Mouse (Mus musculus): ENCODE measurements at regions not wholly inside any gene's neighbourhood (a gene's known extent, or its start where the extent isn't known, plus 50 kb on each side); places are given as distances from the start of the nearest gene placed in this dataset.

DNA sequence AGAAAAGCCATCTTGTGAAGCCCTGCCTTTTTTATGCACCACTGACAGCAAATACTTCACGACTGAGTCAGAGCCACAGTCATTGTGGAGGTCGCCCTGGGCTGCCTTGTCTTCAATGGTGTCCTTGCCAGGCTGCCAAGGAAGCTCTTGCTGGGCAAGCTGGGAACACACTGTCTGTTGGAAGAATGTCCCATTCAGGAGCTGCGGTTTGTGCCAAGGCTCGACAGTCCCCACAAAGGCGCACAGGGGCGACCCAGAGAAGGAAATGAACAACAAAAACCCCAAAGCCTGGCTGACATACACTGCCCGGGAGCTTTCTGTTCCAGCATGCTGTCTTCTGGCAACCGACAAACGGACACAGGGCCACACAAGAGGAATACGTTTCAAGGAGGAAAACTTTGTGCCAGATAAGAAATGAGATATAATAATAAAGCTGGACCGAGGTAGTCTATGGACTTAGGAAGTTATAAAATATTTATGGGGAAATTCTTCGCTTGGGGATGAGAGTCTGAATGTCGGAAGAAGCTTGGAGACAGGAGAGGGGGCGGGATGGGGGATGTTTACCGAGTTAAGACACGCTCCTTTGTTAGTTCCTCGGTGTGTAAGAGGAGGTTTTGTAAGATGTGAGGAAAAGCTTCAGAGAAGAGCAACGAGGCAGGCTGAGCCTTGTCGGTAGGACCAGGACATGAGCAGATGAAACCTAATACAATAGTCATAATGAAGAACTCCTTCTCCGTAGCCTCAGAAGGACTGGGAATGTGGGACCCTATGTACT lies 261.5 kb downstream of the Fzd1 start:
- no peak overlapping the region for H3K9ac ChIP-seq (ENCODE audit: low read depth, low read length)
- no peaks in the 10 kb centered on the region for H3K36me3 ChIP-seq (ENCODE audit: control insufficient read depth, insufficient read depth)
- no peak overlapping the region for H3K4me2 ChIP-seq (ENCODE audit: low read depth, low read length)
- H3K4me1 ChIP-seq (ENCODE audit: control insufficient read depth, low read depth, low read length): no peaks in the 10 kb centered on the region
- WGBS (ENCODE audit: insufficient replicate concordance): 8% methylated on average over 20 of the region's 20 CpGs
- no peak overlapping the region for H3K4me3 ChIP-seq (ENCODE audit: low read depth, low read length)
- ATAC-seq (ENCODE audit: low read depth): no peak
- no peaks in the 10 kb centered on the region for H3K9me3 ChIP-seq (replicated peaks; ENCODE audit: control insufficient read depth, low read length)
- H3K27me3 ChIP-seq (ENCODE audit: control insufficient read depth, insufficient read depth, low read depth, low read length): no peaks in the 10 kb centered on the region
- H3K27ac ChIP-seq (ENCODE audit: low read length): no peak overlapping the region

DNA sequence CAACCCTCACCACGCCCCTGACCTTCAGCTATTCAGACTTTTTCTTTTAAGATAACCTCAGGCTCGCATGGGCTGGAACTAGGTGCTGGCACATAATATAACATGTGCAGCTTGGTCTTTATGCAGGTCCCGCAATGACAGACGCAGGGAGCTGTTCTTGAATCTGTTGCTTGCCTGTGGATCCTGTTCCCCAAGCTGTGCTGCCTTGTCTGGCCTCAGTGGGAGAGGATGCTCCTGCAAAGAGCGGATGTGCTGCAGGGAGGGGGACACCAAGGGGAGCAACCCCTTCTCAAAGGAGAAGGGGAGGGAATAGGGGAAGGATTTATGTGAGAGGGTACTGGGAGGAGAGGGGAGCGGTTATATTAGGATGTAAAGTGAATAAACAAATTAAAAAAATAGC lies 262.4 kb downstream of the Fzd1 start:
- Histone ChIP-seq H3K36me3 (ENCODE audit: control insufficient read depth, insufficient read depth) (no peaks in the 10 kb centered on the region), H3K27ac (ENCODE audit: low read length) (no peak overlapping the region), H3K9ac (ENCODE audit: low read depth, low read length) (no peak overlapping the region), H3K27me3 (ENCODE audit: control insufficient read depth, insufficient read depth, low read depth, low read length) (no peaks in the 10 kb centered on the region), H3K9me3 (replicated peaks; ENCODE audit: control insufficient read depth, low read length) (no peaks in the 10 kb centered on the region), H3K4me1 (ENCODE audit: control insufficient read depth, low read depth, low read length) (no peaks in the 10 kb centered on the region), H3K4me3 (ENCODE audit: low read depth, low read length) (no peak overlapping the region), H3K4me2 (ENCODE audit: low read depth, low read length) (no peak overlapping the region)
- no peak for ATAC-seq (ENCODE audit: low read depth)
- WGBS (ENCODE audit: insufficient replicate concordance): 67% methylated on average over 6 of the region's 6 CpGs

DNA sequence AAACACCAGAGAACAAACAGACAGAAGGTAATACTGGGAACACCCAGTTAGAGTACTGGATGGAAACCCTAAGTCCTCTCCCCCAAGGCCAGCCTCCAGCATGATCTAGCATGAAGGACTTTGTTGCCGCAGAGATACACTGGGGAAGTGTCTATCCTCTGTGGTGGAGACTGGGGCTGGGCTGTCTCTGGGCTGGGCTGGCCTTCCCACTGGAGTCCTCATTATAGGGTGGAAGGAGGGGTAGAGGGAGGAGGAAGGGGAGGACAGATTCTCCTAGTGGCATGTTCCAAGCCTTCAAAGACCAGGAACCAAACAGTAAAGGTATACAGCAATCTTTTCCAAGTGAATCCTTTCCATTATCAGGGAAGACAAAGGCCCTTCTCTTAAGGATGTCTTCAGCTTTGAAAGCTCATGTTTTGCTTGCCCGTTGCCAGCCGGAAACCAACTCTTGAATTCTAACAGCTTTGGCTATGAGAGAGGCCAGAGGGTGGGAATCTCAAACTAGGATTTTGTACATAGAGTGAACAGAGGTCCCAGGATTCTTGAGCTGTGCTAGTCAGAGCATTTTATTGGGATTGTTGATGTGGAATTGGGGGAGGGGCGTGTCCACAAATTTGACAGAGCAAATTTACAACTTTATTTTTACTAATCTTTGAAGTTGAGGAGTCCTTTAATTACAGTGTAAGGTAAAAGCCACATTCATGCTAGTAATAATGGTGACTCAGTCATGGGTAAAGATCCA lies 271.3 kb downstream of the Fzd1 start:
- no peak overlapping the region for H3K4me2 ChIP-seq (ENCODE audit: low read depth, low read length)
- H3K9me3 ChIP-seq (replicated peaks; ENCODE audit: control insufficient read depth, low read length): no peaks in the 10 kb centered on the region
- H3K4me1 ChIP-seq (ENCODE audit: control insufficient read depth, low read depth, low read length): no peaks in the 10 kb centered on the region
- WGBS (ENCODE audit: insufficient replicate concordance): 75% methylated on average over 4 of the region's 4 CpGs
- H3K27ac ChIP-seq (ENCODE audit: low read length): no peak overlapping the region
- no peak overlapping the region for H3K4me3 ChIP-seq (ENCODE audit: low read depth, low read length)
- ATAC-seq (ENCODE audit: low read depth): no peak
- H3K27me3 ChIP-seq (ENCODE audit: control insufficient read depth, insufficient read depth, low read depth, low read length): no peaks in the 10 kb centered on the region
- no peak overlapping the region for H3K9ac ChIP-seq (ENCODE audit: low read depth, low read length)
- H3K36me3 ChIP-seq (ENCODE audit: control insufficient read depth, insufficient read depth): no peaks in the 10 kb centered on the region

DNA sequence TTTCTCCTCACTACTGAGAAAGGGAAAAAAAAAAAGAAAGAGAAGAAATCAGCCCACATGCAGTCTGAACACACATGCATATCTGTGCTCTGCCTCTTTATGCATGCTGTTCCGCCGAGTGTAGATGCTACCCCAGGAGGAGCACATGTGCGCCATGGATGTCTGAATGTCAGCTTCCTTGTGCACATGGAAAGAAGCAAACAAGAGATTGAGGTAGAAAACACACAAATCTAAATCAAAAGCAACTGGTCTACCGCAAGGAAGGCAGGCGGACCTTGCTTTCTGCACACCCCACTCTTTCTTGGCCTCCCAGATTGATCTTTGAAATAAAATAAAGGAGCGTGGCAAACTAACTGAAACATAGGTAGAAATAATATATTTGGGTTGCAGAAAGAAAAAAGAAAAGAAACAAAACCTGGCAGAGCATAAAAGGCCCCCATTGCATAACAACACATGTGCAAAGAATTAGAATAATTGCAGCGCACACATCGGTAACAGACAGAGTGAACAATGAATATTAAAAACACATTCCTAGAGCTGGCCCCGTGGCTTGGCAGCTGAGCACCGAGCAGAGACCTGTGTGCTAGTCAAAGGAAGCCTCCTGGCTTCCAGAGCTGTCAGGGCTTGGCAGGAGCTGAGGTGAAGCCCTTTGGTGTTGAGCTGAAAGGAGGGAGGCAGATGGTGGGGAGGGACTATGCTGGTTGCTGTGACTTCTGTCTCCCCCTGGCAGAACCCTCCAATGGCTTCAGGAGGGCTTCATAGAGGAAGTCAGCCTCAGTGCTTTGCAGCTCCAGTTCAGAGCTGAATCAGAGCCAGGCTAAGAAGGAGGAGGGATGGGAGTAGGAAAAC lies 272.1 kb downstream of the Fzd1 start:
- Histone ChIP-seq H3K27ac (ENCODE audit: low read length) (no peak overlapping the region), H3K9me3 (replicated peaks; ENCODE audit: control insufficient read depth, low read length) (no peaks in the 10 kb centered on the region), H3K4me3 (ENCODE audit: low read depth, low read length) (no peak overlapping the region), H3K9ac (ENCODE audit: low read depth, low read length) (no peak overlapping the region), H3K27me3 (ENCODE audit: control insufficient read depth, insufficient read depth, low read depth, low read length) (no peaks in the 10 kb centered on the region), H3K36me3 (ENCODE audit: control insufficient read depth, insufficient read depth) (no peaks in the 10 kb centered on the region), H3K4me1 (ENCODE audit: control insufficient read depth, low read depth, low read length) (no peaks in the 10 kb centered on the region), H3K4me2 (ENCODE audit: low read depth, low read length) (no peak overlapping the region)
- ATAC-seq (ENCODE audit: low read depth): no peak
- 57% methylated on average over 10 of the region's 10 CpGs for WGBS (ENCODE audit: insufficient replicate concordance)

DNA sequence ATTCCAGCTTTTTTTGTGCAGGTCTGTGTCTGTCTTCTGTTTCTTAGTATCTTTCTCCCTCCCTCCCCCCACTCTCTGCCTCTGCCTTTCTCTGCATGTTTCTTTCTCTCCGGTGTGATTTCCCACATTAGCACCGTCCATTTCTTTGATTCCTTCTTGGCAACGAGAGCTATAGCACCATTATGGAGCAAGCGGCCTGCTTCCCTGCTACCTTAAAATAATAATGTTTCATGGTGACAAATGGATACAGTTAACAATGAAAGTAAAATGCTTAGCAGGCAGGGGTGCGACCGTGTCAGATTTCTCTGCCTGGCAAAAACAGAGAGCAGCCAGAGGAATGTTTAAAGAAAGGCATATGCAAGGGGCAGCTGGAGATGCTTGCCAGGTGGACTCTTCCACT lies 273.1 kb downstream of the Fzd1 start:
- H3K9me3 ChIP-seq (replicated peaks; ENCODE audit: control insufficient read depth, low read length): no peaks in the 10 kb centered on the region
- no peak overlapping the region for H3K9ac ChIP-seq (ENCODE audit: low read depth, low read length)
- H3K4me1 ChIP-seq (ENCODE audit: control insufficient read depth, low read depth, low read length): no peaks in the 10 kb centered on the region
- no peak overlapping the region for H3K4me2 ChIP-seq (ENCODE audit: low read depth, low read length)
- WGBS (ENCODE audit: insufficient replicate concordance): 46% methylated on average over 6 of the region's 6 CpGs
- H3K27ac ChIP-seq (ENCODE audit: low read length): no peak overlapping the region
- H3K27me3 ChIP-seq (ENCODE audit: control insufficient read depth, insufficient read depth, low read depth, low read length): no peaks in the 10 kb centered on the region
- no peaks in the 10 kb centered on the region for H3K36me3 ChIP-seq (ENCODE audit: control insufficient read depth, insufficient read depth)
- H3K4me3 ChIP-seq (ENCODE audit: low read depth, low read length): no peak overlapping the region
- no peak for ATAC-seq (ENCODE audit: low read depth)

DNA sequence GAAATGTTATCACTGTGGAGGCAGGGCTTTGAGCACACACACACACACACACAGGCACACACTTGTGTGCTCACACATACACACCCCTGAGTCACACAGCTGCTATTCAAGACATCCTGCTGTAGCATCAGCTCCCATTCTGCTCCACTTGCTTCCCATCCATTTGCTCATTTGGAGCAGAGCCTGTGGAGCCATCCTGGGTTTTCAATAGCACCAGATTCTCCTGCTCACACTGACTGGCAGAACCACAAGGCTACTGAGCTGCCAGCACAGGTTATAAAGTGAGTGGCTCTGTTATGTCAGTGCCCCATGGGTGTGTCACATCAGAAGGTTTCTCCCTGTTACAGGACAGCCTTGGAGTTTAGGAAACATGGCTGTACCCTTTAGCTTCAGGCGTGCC lies 273.7 kb downstream of the Fzd1 start:
- Histone ChIP-seq H3K27ac (ENCODE audit: low read length) (no peak overlapping the region), H3K4me3 (ENCODE audit: low read depth, low read length) (no peak overlapping the region), H3K4me2 (ENCODE audit: low read depth, low read length) (no peak overlapping the region), H3K9ac (ENCODE audit: low read depth, low read length) (no peak overlapping the region), H3K9me3 (replicated peaks; ENCODE audit: control insufficient read depth, low read length) (no peaks in the 10 kb centered on the region), H3K36me3 (ENCODE audit: control insufficient read depth, insufficient read depth) (no peaks in the 10 kb centered on the region), H3K27me3 (ENCODE audit: control insufficient read depth, insufficient read depth, low read depth, low read length) (no peaks in the 10 kb centered on the region), H3K4me1 (ENCODE audit: control insufficient read depth, low read depth, low read length) (no peaks in the 10 kb centered on the region)
- no peak for ATAC-seq (ENCODE audit: low read depth)
- 50% methylated on average over 1 of the region's 1 CpGs for WGBS (ENCODE audit: insufficient replicate concordance)

DNA sequence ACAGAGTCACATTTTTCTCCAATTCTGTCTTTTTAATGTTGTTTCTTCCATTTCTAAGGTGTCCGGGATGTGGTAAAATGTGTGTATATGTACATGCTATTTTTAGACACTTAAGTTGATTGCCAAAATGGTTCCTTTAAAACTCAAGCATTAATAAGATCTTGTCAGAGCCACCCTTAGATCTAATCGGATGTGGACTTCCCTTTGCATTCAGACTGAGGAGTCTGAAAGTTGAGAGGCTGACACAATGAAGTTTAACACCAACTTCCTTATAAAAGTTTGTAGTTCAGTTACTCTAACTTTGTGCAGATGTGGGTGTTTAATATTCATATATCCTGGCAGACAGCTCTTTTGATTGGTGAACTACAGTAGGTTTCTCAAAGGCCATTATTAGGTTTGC lies 282.1 kb downstream of the Mterf1b start:
- ATAC-seq (ENCODE audit: low read depth): no peak
- Histone ChIP-seq H3K4me1 (ENCODE audit: control insufficient read depth, low read depth, low read length) (no peaks in the 10 kb centered on the region), H3K36me3 (ENCODE audit: control insufficient read depth, insufficient read depth) (no peaks in the 10 kb centered on the region), H3K4me3 (ENCODE audit: low read depth, low read length) (no peak overlapping the region), H3K27me3 (ENCODE audit: control insufficient read depth, insufficient read depth, low read depth, low read length) (no peaks in the 10 kb centered on the region), H3K27ac (ENCODE audit: low read length) (no peak overlapping the region), H3K4me2 (ENCODE audit: low read depth, low read length) (no peak overlapping the region), H3K9ac (ENCODE audit: low read depth, low read length) (no peak overlapping the region), H3K9me3 (replicated peaks; ENCODE audit: control insufficient read depth, low read length) (no peaks in the 10 kb centered on the region)
- WGBS (ENCODE audit: insufficient replicate concordance): 31% methylated on average over 2 of the region's 2 CpGs
